Mouse (Mus musculus) MEL (cell line): Measurements from ENCODE around the gene Gjb6. TPM values are rescaled to one million over a fixed set of nuclear protein-coding genes. Genes with fewer than 3 reads are reported as not detected.

Source experiments
- DNase-seq: peaks from one replicate; pipeline ENCODE4 v3.0.0; 2011; ENCODE audit warnings: low read depth, low spot score
- H3K27ac ChIP-seq: 2 replicates; pipeline ENCODE4 v1.5.1; 2012; ENCODE audit warnings: low read depth, mild to moderate bottlenecking, control low read depth, low read length, moderate library complexity; ENCODE audit not compliant: control insufficient read depth
- H3K27me3 ChIP-seq, 2 experiments: fragments of 150-350 bp in 1 of 2; sonication (generic) in 1 of 2; 2 replicates each; pipeline ENCODE4 v1.6.1; 2012; ENCODE audit warnings: low read length in 2 of 2, mild to moderate bottlenecking in 2 of 2, improper control_type of control experiment in 1 of 2, moderate library complexity in 1 of 2; ENCODE audit not compliant: insufficient read depth in 2 of 2, control insufficient read depth in 1 of 2
- H3K36me3 ChIP-seq, 2 experiments: 2 replicates each; pipeline ENCODE4 v1.6.1; 2012 to 2014; ENCODE audit warnings: low read length in 2 of 2, improper control_type of control experiment in 1 of 2, inconsistent platforms in 1 of 2, mild to moderate bottlenecking in 1 of 2; ENCODE audit not compliant: insufficient read depth in 2 of 2, control insufficient read depth in 1 of 2
- H3K4me1 ChIP-seq, 2 experiments: fragments of 150-350 bp in 1 of 2; sonication (generic) in 1 of 2; 2 replicates each; pipeline ENCODE4 v1.6.1; 2012; ENCODE audit warnings: low read length in 2 of 2, improper control_type of control experiment in 1 of 2, mild to moderate bottlenecking in 1 of 2; ENCODE audit not compliant: insufficient read depth in 2 of 2, control insufficient read depth in 1 of 2
- H3K4me3 ChIP-seq, 2 experiments: fragments of 150-350 bp in 1 of 2; sonication (generic) in 1 of 2; 2 replicates each; pipeline ENCODE4 v1.5.1; 2012; ENCODE audit warnings: low read depth in 2 of 2, low read length in 2 of 2, mild to moderate bottlenecking in 2 of 2, moderate library complexity in 2 of 2, control low read depth in 1 of 2, improper control_type of control experiment in 1 of 2; ENCODE audit not compliant: control insufficient read depth in 1 of 2, insufficient read depth in 1 of 2
- H3K79me2 ChIP-seq: 2 replicates; pipeline ENCODE4 v1.6.1; 2012; ENCODE audit warnings: mild to moderate bottlenecking, low read length, moderate library complexity; ENCODE audit not compliant: control insufficient read depth, poor library complexity, insufficient read depth
- H3K9ac ChIP-seq: 2 replicates; pipeline ENCODE4 v1.6.1; 2012; ENCODE audit warnings: low read depth, mild to moderate bottlenecking, control low read depth, low read length, moderate library complexity; ENCODE audit not compliant: control insufficient read depth, poor library complexity, severe bottlenecking
- H3K9me3 ChIP-seq: fragments of 150-350 bp; sonication (generic); replicated peaks from 2 replicates; pipeline ENCODE4 v1.6.1; 2012; ENCODE audit warnings: mild to moderate bottlenecking, low read length, improper control_type of control experiment, moderate library complexity; ENCODE audit not compliant: insufficient read depth
- BHLHE40 ChIP-seq: IDR thresholded peaks from 2 replicates; pipeline ENCODE4 v1.6.1; 2012; ENCODE audit warnings: low read depth, mild to moderate bottlenecking, inconsistent platforms, low read length, improper control_type of control experiment, borderline replicate concordance
- CTCF ChIP-seq, 3 experiments: IDR thresholded peaks in 2 of 3; conservative IDR thresholded peaks in 1 of 3; 2 replicates each; pipeline ENCODE4 v1.5.1; 2011 to 2012; ENCODE audit warnings: low read length in 3 of 3, low read depth in 2 of 3, mild to moderate bottlenecking in 2 of 3, improper control_type of control experiment in 1 of 3, inconsistent platforms in 1 of 3, mixed read lengths in 1 of 3, moderate library complexity in 1 of 3; ENCODE audit not compliant: control insufficient read depth in 1 of 3, insufficient read depth in 1 of 3, poor library complexity in 1 of 3, severe bottlenecking in 1 of 3
- ELF1 ChIP-seq: IDR thresholded peaks from 2 replicates; pipeline ENCODE4 v1.6.1; 2014; ENCODE audit warnings: low read depth, mild to moderate bottlenecking, inconsistent platforms, low read length, improper control_type of control experiment, moderate library complexity
- EP300 ChIP-seq, 2 experiments: IDR thresholded peaks; 2 replicates each; pipeline ENCODE4 v1.6.1; 2011; ENCODE audit warnings: improper control_type of control experiment in 2 of 2, low read length in 2 of 2, low read depth in 1 of 2, mild to moderate bottlenecking in 1 of 2
- GATA1 ChIP-seq: IDR thresholded peaks from 2 replicates; pipeline ENCODE4 v1.6.1; 2011; ENCODE audit warnings: low read depth, low read length, improper control_type of control experiment
- JUND ChIP-seq: IDR thresholded peaks from 2 replicates; pipeline ENCODE4 v1.6.1; 2011; ENCODE audit warnings: low read depth, mild to moderate bottlenecking, improper control_type of control experiment, low read length
- MAX ChIP-seq: IDR thresholded peaks from 2 replicates; pipeline ENCODE4 v1.6.1; 2011; ENCODE audit warnings: low read length, improper control_type of control experiment
- MAZ ChIP-seq: IDR thresholded peaks from 2 replicates; pipeline ENCODE4 v1.6.1; 2012; ENCODE audit warnings: low read depth, mild to moderate bottlenecking, inconsistent platforms, low read length, improper control_type of control experiment
- MXI1 ChIP-seq: IDR thresholded peaks from 2 replicates; pipeline ENCODE4 v1.6.1; 2011; ENCODE audit warnings: mild to moderate bottlenecking, low read depth, low read length, improper control_type of control experiment
- MYC ChIP-seq: IDR thresholded peaks from 2 replicates; pipeline ENCODE4 v1.6.1; 2011; ENCODE audit warnings: low read depth, mild to moderate bottlenecking, low read length, improper control_type of control experiment, moderate library complexity
- NELFE ChIP-seq: IDR thresholded peaks from 2 replicates; pipeline ENCODE4 v1.6.1; 2011; ENCODE audit warnings: low read depth, low read length, improper control_type of control experiment
- POLR2A ChIP-seq, 2 experiments: IDR thresholded peaks; 2 replicates each; pipeline ENCODE4 v1.6.1; 2011 to 2012; ENCODE audit warnings: low read length in 2 of 2, mild to moderate bottlenecking in 2 of 2, control low read depth in 1 of 2, improper control_type of control experiment in 1 of 2, low read depth in 1 of 2, moderate library complexity in 1 of 2; ENCODE audit not compliant: control insufficient read depth in 1 of 2, insufficient read depth in 1 of 2, poor library complexity in 1 of 2
- POLR2AphosphoS2 ChIP-seq: IDR thresholded peaks from 2 replicates; pipeline ENCODE4 v1.6.1; 2011; ENCODE audit warnings: low read length, improper control_type of control experiment
- RAD21 ChIP-seq: IDR thresholded peaks from 2 replicates; pipeline ENCODE4 v1.6.1; 2011; ENCODE audit warnings: mild to moderate bottlenecking, low read depth, low read length, improper control_type of control experiment
- RCOR1 ChIP-seq: IDR thresholded peaks from 2 replicates; pipeline ENCODE4 v1.6.1; 2012; ENCODE audit warnings: low read depth, mild to moderate bottlenecking, inconsistent platforms, low read length, improper control_type of control experiment
- SIN3A ChIP-seq: IDR thresholded peaks from 2 replicates; pipeline ENCODE4 v1.6.1; 2012; ENCODE audit warnings: low read length, improper control_type of control experiment, inconsistent platforms
- SMC3 ChIP-seq: IDR thresholded peaks from 2 replicates; pipeline ENCODE4 v1.6.1; 2011; ENCODE audit warnings: low read depth, low read length, improper control_type of control experiment
- TBP ChIP-seq: IDR thresholded peaks from 2 replicates; pipeline ENCODE4 v1.8.0; 2011; ENCODE audit warnings: low read depth, low read length, improper control_type of control experiment
- TCF12 ChIP-seq: IDR thresholded peaks from 2 replicates; pipeline ENCODE4 v1.6.1; 2014; ENCODE audit warnings: low read depth, mild to moderate bottlenecking, inconsistent platforms, low read length, improper control_type of control experiment, moderate library complexity
- UBTF ChIP-seq: IDR thresholded peaks from 2 replicates; pipeline ENCODE4 v1.6.1; 2012; ENCODE audit warnings: low read depth, mild to moderate bottlenecking, inconsistent platforms, low read length, improper control_type of control experiment, moderate library complexity, borderline replicate concordance; ENCODE audit not compliant: insufficient read depth
- USF1 ChIP-seq: IDR thresholded peaks from 2 replicates; pipeline ENCODE4 v1.6.1; 2014; ENCODE audit warnings: low read depth, mild to moderate bottlenecking, inconsistent platforms, low read length, improper control_type of control experiment, moderate library complexity
- USF2 ChIP-seq, 2 experiments: IDR thresholded peaks; 2 replicates each; pipeline ENCODE4 v1.6.1; 2011 to 2012; ENCODE audit warnings: improper control_type of control experiment in 2 of 2, low read length in 2 of 2, borderline replicate concordance in 1 of 2, inconsistent platforms in 1 of 2, low read depth in 1 of 2, mild to moderate bottlenecking in 1 of 2; ENCODE audit not compliant: insufficient read depth in 1 of 2
- ZC3H11A ChIP-seq: IDR thresholded peaks from 2 replicates; pipeline ENCODE4 v1.6.1; 2012; ENCODE audit warnings: low read depth, mild to moderate bottlenecking, inconsistent platforms, low read length, improper control_type of control experiment
- ZNF384 ChIP-seq: IDR thresholded peaks from 2 replicates; pipeline ENCODE4 v1.6.1; 2012; ENCODE audit warnings: low read depth, mild to moderate bottlenecking, inconsistent platforms, low read length, improper control_type of control experiment
- polyA plus RNA-seq, 2 experiments: library from polyadenylated mRNA; stranded (reverse) in 1 of 2; unstranded in 1 of 2; fragments of >175 nt in 1 of 2; fragments of >200 nt in 1 of 2; gene quantifications; 2 replicates each; pipeline versions ENCODE4 v1.2.1 to v1.2.4; 2012; ENCODE audit warnings: low replicate concordance in 2 of 2, low read depth in 1 of 2; ENCODE audit not compliant: insufficient read length in 2 of 2, insufficient read depth in 1 of 2, missing spikeins in 1 of 2
- total RNA-seq: library from RNA; depleted of rRNA; stranded (reverse); fragments of 300-350 nt; gene quantifications from 2 replicates; pipeline ENCODE4 v1.2.3, GENCODE M21; 2012

Gene Gjb6
- total and polyA plus RNA-seq, 3 experiments, result not detected

- no peaks in the 10 kb centered on the region for H3K79me2 ChIP-seq
- no peak overlapping the region for H3K4me3 ChIP-seq
- no peak overlapping the region for H3K9ac ChIP-seq
- DNase-seq, result peak; percentile 65
- H3K36me3 ChIP-seq, result no peaks in the 10 kb centered on the region
- H3K9me3 ChIP-seq, result no peaks in the 10 kb centered on the region
- no peak overlapping the region for H3K27ac ChIP-seq
- no peak for TF ChIP-seq RCOR1
- peak; percentile 51 to 69 (median 69) for TF ChIP-seq CTCF (IDR thresholded peaks at IDR 0.05 in 2 of 3, conservative IDR thresholded peaks at IDR 0.05 in 1 of 3; ENCODE audit: control insufficient read depth in 1 of 3, insufficient read depth in 1 of 3, low read depth in 2 of 3, low read length in 3 of 3, poor library complexity in 1 of 3, severe bottlenecking in 1 of 3)
- peak; percentile 53 for TF ChIP-seq RAD21
- TF ChIP-seq SMC3, result peak; percentile 61
- TF ChIP-seq EP300 (IDR thresholded peaks at IDR 0.05; ENCODE audit: low read depth in 1 of 2, low read length in 2 of 2), result no peak
- no peak for TF ChIP-seq POLR2AphosphoS2
- 0 out of 2 replicates have a peak, but pooled peaks have one; percentile 24 for TF ChIP-seq ZC3H11A
- no peak for TF ChIP-seq MAX
- H3K27me3 ChIP-seq, result peaks cover 6 to 8% of the 10 kb centered on the region in 2 experiments
- no peaks in the 10 kb centered on the region for H3K4me1 ChIP-seq
Observed at GRCm38 (mm10) chr14:57093029-57093428, 40.4 kb downstream of the Gjb6 start.

GRCm38 (mm10) chr14:57090001-57090400, 43.4 kb downstream of the Gjb6 start:
- TF ChIP-seq ZC3H11A, result no peak
- no peak for TF ChIP-seq NELFE
- TF ChIP-seq ZNF384, result no peak
- no peak for TF ChIP-seq MXI1
- no peak for TF ChIP-seq USF1
- no peak for TF ChIP-seq USF2 (IDR thresholded peaks at IDR 0.05; ENCODE audit: borderline replicate concordance in 1 of 2, insufficient read depth in 1 of 2, low read depth in 1 of 2, low read length in 2 of 2)
- TF ChIP-seq, all 39 proteins: peak for 0
- Histone ChIP-seq H3K9ac (no peak overlapping the region), H3K27ac (no peak overlapping the region), H3K4me1 (no peaks in the 10 kb centered on the region), H3K4me3 (no peak overlapping the region), H3K36me3 (no peaks in the 10 kb centered on the region), H3K9me3 (no peaks in the 10 kb centered on the region), H3K79me2 (no peaks in the 10 kb centered on the region), H3K27me3 (peaks cover 8% of the 10 kb centered on the region in 2 experiments; a peak in 3 of 4 replicates)
- DNase-seq, result no peak

GRCm38 (mm10) chr14:57089107-57089506, 44.3 kb downstream of the Gjb6 start:
- Histone ChIP-seq H3K4me1 (no peaks in the 10 kb centered on the region), H3K9me3 (no peaks in the 10 kb centered on the region)
- DNase-seq, result no peak
- TF ChIP-seq TCF12, result no peak
- no peak for TF ChIP-seq SIN3A
- no peak for TF ChIP-seq ELF1
- TF ChIP-seq CTCF (IDR thresholded peaks at IDR 0.05 in 2 of 3, conservative IDR thresholded peaks at IDR 0.05 in 1 of 3; ENCODE audit: control insufficient read depth in 1 of 3, insufficient read depth in 1 of 3, low read depth in 2 of 3, low read length in 3 of 3, poor library complexity in 1 of 3, severe bottlenecking in 1 of 3), result no peak
- no peak for TF ChIP-seq MAZ
- TF ChIP-seq NELFE, result no peak
- TF ChIP-seq POLR2A (IDR thresholded peaks at IDR 0.05; ENCODE audit: control insufficient read depth in 1 of 2, insufficient read depth in 1 of 2, low read depth in 1 of 2, low read length in 2 of 2, poor library complexity in 1 of 2), result no peak
- no peak for TF ChIP-seq MAX
- TF ChIP-seq MYC, result no peak
- no peak for TF ChIP-seq TBP
- TF ChIP-seq BHLHE40, result no peak
- TF ChIP-seq UBTF, result no peak
- no peak for TF ChIP-seq USF2 (IDR thresholded peaks at IDR 0.05; ENCODE audit: borderline replicate concordance in 1 of 2, insufficient read depth in 1 of 2, low read depth in 1 of 2, low read length in 2 of 2)
- TF ChIP-seq MXI1, result no peak
- no peak for TF ChIP-seq GATA1
- no peak for TF ChIP-seq ZC3H11A
- TF ChIP-seq RCOR1, result no peak
- TF ChIP-seq JUND, result no peak
- TF ChIP-seq, all 39 proteins: peak for 0
- no peak overlapping the region for H3K4me3 ChIP-seq
- H3K9ac ChIP-seq, result no peak overlapping the region
- no peaks in the 10 kb centered on the region for H3K79me2 ChIP-seq
- H3K36me3 ChIP-seq, result no peaks in the 10 kb centered on the region
- H3K27me3 ChIP-seq, result peaks cover 8% of the 10 kb centered on the region in 2 experiments; a peak in 3 of 4 replicates
- no peak overlapping the region for H3K27ac ChIP-seq
